Mouse (Mus musculus): ENCODE results near the gene Map2k1.

DNA sequence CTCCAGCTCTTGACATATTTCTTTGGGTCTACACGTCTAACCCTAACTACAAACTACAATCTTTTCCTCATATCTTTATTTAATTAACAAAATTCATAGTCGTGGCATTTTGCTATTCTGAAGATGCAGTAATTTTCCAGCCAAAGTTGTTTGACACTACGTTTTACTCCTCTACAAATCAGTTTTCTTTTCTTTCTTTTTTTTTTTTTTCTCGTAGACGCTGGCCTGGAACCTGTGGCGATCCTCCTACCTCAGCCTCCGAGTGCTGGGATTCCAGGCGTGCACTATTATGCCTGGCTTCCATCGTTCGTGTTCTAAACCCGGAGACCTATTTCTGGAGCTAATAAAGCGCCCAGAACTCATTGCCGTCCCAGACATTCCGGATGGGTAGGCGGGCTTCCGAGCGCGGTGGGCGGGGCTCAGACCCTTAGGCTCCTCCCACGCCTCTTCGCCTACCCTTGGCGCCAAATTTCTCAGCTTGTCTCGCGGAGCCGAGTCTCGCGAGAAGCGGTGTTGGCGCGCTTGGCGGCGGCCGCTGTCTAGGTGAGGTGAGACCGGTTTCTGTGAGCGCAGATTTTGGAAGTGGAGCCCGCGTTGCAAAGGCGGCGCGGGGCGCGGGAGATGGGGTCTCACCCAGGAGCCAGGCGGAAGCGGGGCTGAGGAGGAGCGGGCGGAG, 27.8 kb upstream of the Map2k1 start, which contains the start of gene Tipin:
- TF ChIP-seq HCFC1 (IDR thresholded peaks at IDR 0.05; ENCODE audit: borderline replicate concordance, insufficient read depth, low read length) = 0 out of 2 replicates have a peak, but pooled peaks have one; percentile 42
- no peak for TF ChIP-seq MAFK (IDR thresholded peaks at IDR 0.05; ENCODE audit: insufficient read depth, low read depth, low read length)
- TF ChIP-seq CHD2 (IDR thresholded peaks at IDR 0.05; ENCODE audit: low read depth, low read length) = peak; percentile 100
- peak; percentile 66; the same call in 1 of the 2 replicates for TF ChIP-seq ZNF384 (IDR thresholded peaks at IDR 0.05; ENCODE audit: low read depth, low read length)

All from ES-E14 (cell line).